17 mouse cellular contexts compared by ENCODE assay signal in genomic region chr1:129943116-129943515, GRCm38 (mm10).
DNase-seq lines count a peak whose midpoint lies in the region; ATAC-seq lines count a peak whose summit lies in the region.
"Had no signal": no experiment of that assay in that cellular context is flagged by ENCODE, and none has a peak within 500 bp of the region (broad histone marks: within the 10 kb centered on the region; RNA-seq: fewer than 3 reads in every experiment).

No protein-coding gene starts in this region.

- H3K27ac ChIP-seq in midbrain, embryonic 12.5 days (replicated peaks): no peak overlapping the region
- H3K27ac ChIP-seq in midbrain, embryonic 10.5 days (replicated peaks): no peak overlapping the region
- H3K27ac ChIP-seq: hindbrain, embryonic 15.5 days; left cerebral cortex, adult 2 months; limb, embryonic 12.5 days; liver, embryonic 14.5 days had no signal

- WGBS in midbrain, embryonic 12.5 days: 59% methylated on average over 9 of the region's 9 CpGs
- WGBS in midbrain, embryonic 10.5 days: 67% methylated on average over 9 of the region's 9 CpGs

- H3K27me3 ChIP-seq in midbrain, embryonic 12.5 days: no peaks in the 10 kb centered on the region
- H3K27me3 ChIP-seq in midbrain, embryonic 10.5 days (ENCODE audit: low read depth, poor library complexity, severe bottlenecking): no peaks in the 10 kb centered on the region
- H3K27me3 ChIP-seq: heart, embryonic 12.5 days; hindbrain, embryonic 15.5 days; limb, embryonic 12.5 days had no signal

- no peaks in the 10 kb centered on the region for H3K36me3 ChIP-seq in midbrain, embryonic 12.5 days
- no peaks in the 10 kb centered on the region for H3K36me3 ChIP-seq in midbrain, embryonic 10.5 days
- H3K36me3 ChIP-seq: heart, embryonic 12.5 days; hindbrain, embryonic 15.5 days; limb, embryonic 12.5 days had no signal

- H3K9ac ChIP-seq in midbrain, embryonic 12.5 days (replicated peaks): no peak overlapping the region
- H3K9ac ChIP-seq: heart, embryonic 12.5 days; hindbrain, embryonic 15.5 days; limb, embryonic 12.5 days; liver, embryonic 14.5 days had no signal

- DNase-seq in midbrain, embryonic 10.5 days (ENCODE audit: low spot score): no peak
- peak; percentile 12 to 38 for DNase-seq in kidney, adult 8-10 months
- DNase-seq in kidney, postnatal 25 days: peak; percentile 43 to 64
- DNase-seq in urinary bladder, postnatal 36 days (ENCODE audit: low spot score in 2 of 2): no peak
- DNase-seq in urinary bladder, postnatal 25 days (ENCODE audit: low spot score): no peak
- no peak for DNase-seq in layer of hippocampus, postnatal 14 days (ENCODE audit: low spot score in 2 of 2)
- DNase-seq: cerebellum, adult 9-11 months; embryo, embryonic 11 days; thymus, postnatal 36 days had no signal

- H3K9me3 ChIP-seq in midbrain, embryonic 12.5 days: no peaks in the 10 kb centered on the region
- no peaks in the 10 kb centered on the region for H3K9me3 ChIP-seq in midbrain, embryonic 10.5 days (replicated peaks)
- H3K9me3 ChIP-seq: heart, embryonic 12.5 days; hindbrain, embryonic 15.5 days; limb, embryonic 12.5 days had no signal

- ATAC-seq in midbrain, embryonic 12.5 days (ENCODE audit: low FRiP score, low read depth): 0 out of 2 replicates have a peak, but pooled peaks have one; percentile 27
- ATAC-seq: forebrain, embryonic 14.5 days; midbrain, embryonic 16.5 days had no signal

- no peak overlapping the region for H3K4me3 ChIP-seq in midbrain, embryonic 12.5 days
- no peak overlapping the region for H3K4me3 ChIP-seq in midbrain, embryonic 10.5 days
- H3K4me3 ChIP-seq: heart, embryonic 12.5 days; hindbrain, embryonic 15.5 days; left cerebral cortex, adult 2 months; limb, embryonic 12.5 days had no signal

- no peak overlapping the region for H3K4me2 ChIP-seq in midbrain, embryonic 12.5 days (replicated peaks)
- H3K4me2 ChIP-seq: heart, embryonic 12.5 days; hindbrain, embryonic 15.5 days; limb, embryonic 12.5 days had no signal

- no peaks in the 10 kb centered on the region for H3K4me1 ChIP-seq in midbrain, embryonic 12.5 days
- H3K4me1 ChIP-seq in midbrain, embryonic 10.5 days: no peaks in the 10 kb centered on the region
- H3K4me1 ChIP-seq: heart, embryonic 12.5 days; hindbrain, embryonic 15.5 days; limb, embryonic 12.5 days had no signal

Comparison
In these comparisons a context has a peak if more than half of its experiments do, and no peak if none do; other contexts are left out.
1. DNase-seq: peak in kidney, adult 8-10 months (2 of 2) and kidney, postnatal 25 days (2 of 2); none in midbrain, embryonic 10.5 days (single experiment), urinary bladder, postnatal 36 days (0 of 2), urinary bladder, postnatal 25 days (single experiment) and layer of hippocampus, postnatal 14 days (0 of 2).